Mouse (Mus musculus) left cerebral cortex, postnatal 25 days (tissue): ENCODE results near the gene Kcnk13. TPM values are rescaled to one million over a fixed set of nuclear protein-coding genes. Genes with fewer than 3 reads are reported as not detected.
"Not testable (repeated sequence)": the region's sequence is repeated elsewhere in the genome, so short reads cannot be mapped to it uniquely, and the experiment has no call there.

Experiments
- DNase-seq, 2 experiments: peaks; one replicate each; pipeline ENCODE4 v3.0.0; 2022; ENCODE audit warnings: low spot score in 2 of 2, mixed read lengths in 1 of 2
- intact Hi-C: fragments of 180-260 bp; cut with DNase I; formaldehyde crosslinking; loops from one replicate; pipeline ENCODE4 v1.15.1; 2025
- total RNA-seq, 2 experiments: library from RNA; stranded (reverse); gene quantifications; 2 replicates each; pipeline ENCODE4 v1.2.3; 2021

Kcnk13 gene
- total RNA-seq, 2 experiments from 2014 or later = 5.9 to 7.2 TPM

DNA sequence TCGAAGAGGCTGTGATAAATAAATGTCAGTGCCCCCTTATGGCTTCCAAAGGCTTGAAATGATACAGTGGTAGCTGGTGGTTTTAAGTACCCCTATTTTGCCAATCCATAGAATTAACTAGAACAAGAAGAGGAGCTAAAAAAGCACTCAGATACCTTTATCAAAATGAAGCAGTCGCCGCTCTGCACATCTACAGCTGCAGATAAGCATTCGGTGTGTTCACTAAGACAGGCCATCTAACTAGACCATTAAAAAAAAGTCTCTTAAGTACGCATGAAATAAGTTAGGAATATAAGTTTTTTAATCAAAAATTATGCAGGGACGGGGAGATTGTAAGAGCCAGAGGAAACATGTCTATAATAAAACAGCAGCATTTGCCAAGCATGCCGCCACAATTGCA, 3.6 kb upstream of the Kcnk13 start:
- DNase-seq = no peak
- intact Hi-C loops = loop anchor here (5.0 kb wide), 1 partner anchor 878 kb away; no protein-coding TSS in a partner anchor

GRCm38 (mm10) chr12:99965203-99966115, 1.2 kb downstream of the Kcnk13 start:
- intact Hi-C loops = loop anchor here (1.0 kb wide), 1 partner anchor 142 kb away; no protein-coding TSS in a partner anchor
- DNase-seq = peak; percentile 25 to 52

DNA sequence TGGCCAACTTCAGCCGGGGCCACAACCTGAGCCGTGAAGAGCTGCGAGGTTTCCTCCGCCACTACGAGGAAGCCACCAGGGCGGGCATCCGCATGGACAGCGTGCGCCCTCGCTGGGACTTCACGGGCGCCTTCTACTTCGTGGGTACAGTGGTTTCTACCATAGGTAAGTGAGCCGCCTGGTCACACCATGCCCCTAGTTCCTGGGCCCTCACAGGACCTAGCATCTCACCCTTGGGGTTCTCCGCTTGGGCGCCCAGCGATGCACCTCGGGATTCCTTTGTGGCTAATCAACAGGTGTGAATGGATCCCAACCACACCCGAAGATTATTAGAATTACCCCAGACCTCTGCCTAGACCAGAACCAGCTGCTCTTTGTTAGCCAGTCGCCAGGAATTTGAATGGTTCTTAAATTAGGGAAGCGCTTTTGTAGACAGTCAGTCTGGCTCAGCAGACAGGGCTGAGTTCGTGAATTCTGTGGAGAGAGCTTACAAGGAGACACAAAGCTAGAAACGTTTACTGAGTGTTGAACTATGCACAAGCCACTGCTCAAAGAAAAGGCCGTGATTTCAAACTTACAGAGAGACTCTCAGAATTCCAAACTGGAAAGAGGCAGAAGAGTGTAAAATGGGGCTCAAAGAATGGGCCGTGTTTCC, 1.9 kb downstream of the Kcnk13 start:
- intact Hi-C loops = loop anchor here (1.0 kb wide), 1 partner anchor 141 kb away; no protein-coding TSS in a partner anchor
- DNase-seq = no peak

GRCm38 (mm10) chr12:99966881-99967363, 2.6 kb downstream of the Kcnk13 start:
- intact Hi-C loops = loop anchor here (1.0 kb wide), 1 partner anchor 140 kb away; no protein-coding TSS in a partner anchor
- DNase-seq = peak; percentile 24 to 26

DNA sequence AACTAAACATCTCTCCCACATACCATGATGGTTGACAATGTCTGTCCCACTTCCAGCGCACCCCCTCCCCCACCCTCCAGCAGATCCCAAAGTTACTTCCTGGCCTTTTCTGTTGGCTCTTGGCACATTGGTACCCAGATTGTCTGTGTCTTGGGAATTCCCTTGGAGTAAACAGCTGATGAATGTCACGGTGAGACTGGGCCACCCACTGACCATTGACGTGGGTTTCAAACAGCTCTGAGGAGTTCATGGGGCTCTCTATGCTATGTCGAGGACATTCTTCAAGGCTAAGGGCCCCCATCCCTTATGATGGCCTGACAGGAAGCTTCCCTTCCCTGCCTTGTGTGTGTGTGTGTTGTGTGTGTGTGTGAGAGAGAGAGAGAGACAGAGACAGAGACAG, 5.6 kb downstream of the Kcnk13 start:
- intact Hi-C loops = no loop called here
- no peak for DNase-seq

GRCm38 (mm10) chr12:99971205-99971894, 7.1 kb downstream of the Kcnk13 start:
- DNase-seq, intact Hi-C loops: not testable (repeated sequence)

DNA sequence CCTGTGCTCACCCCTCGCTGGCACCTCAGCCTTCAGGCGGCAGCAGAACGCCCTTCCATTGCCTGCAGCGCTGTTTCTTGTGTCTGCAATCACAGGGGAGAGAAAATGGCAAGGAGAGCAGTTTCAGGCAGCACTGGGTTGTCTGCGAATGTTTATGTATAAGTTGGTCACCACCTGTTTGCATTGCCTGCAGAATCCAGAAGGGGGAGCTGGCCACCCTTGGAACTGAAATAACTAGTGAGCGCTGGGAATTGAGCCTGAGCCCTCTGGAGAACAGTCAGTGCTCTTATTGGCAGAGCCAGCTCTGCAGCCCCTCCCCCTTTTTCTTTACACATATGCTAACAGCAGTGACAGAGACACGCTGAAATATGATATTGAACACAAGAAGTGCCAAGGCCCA, 8.5 kb downstream of the Kcnk13 start:
- intact Hi-C loops = no loop called here

GRCm38 (mm10) chr12:99973659-99974058, 9.4 kb downstream of the Kcnk13 start:
- DNase-seq = no peak
- intact Hi-C loops = no loop called here

More for the DNA sequence above, 8.5 kb downstream of the Kcnk13 start:
- no peak for DNase-seq

DNA sequence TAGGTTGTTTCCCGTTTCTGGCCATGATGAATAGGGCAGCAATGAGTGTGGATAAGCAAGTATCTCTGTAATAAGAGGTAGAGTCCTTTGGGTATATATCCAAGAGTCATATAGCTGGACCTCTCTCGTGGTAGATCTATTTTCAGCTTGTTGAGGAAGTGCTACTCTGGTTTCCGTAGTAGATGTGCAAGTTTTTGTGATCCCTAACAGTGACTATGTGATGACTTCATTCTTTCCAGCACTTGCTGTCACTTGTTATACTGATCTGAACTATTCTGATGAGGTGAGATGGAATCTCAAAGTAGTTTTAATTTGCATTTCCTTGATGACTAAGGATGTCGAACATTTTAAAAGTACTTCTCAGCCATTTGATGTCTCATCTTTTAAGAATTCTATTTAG, 15.2 kb downstream of the Kcnk13 start:
- intact Hi-C loops = no loop called here
- no peak for DNase-seq

GRCm38 (mm10) chr12:99986797-99987196, 22.5 kb downstream of the Kcnk13 start:
- intact Hi-C loops = no loop called here
- no peak for DNase-seq

DNA sequence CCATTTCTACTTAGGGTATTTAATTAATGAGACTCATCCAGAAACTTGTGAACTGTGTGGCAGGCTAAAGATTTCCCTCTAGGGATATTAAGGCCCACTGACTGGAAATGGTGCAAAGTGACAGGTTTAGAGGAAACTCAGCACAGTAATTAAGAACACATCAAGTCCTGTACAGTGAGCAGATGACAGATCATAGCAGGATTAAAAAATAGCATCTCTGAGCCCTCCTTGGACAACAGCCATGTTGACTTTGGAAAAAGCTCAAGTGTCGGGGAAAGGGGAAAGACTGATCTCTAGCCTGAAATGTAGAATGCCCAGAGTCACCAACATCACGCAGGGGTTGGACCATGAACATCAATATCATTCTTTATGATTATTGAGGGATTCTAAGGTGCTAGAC, 23.8 kb downstream of the Kcnk13 start:
- DNase-seq = no peak
- intact Hi-C loops = no loop called here

- DNase-seq = no peak
- intact Hi-C loops = no loop called here
Observed at GRCm38 (mm10) chr12:99992362-99992862, 28.1 kb downstream of the Kcnk13 start.

- intact Hi-C loops = no loop called here
- no peak for DNase-seq
Observed at GRCm38 (mm10) chr12:99993146-99993890, 29.0 kb downstream of the Kcnk13 start.

GRCm38 (mm10) chr12:99995951-99996350, 31.7 kb downstream of the Kcnk13 start:
- intact Hi-C loops = no loop called here
- DNase-seq = no peak

DNA sequence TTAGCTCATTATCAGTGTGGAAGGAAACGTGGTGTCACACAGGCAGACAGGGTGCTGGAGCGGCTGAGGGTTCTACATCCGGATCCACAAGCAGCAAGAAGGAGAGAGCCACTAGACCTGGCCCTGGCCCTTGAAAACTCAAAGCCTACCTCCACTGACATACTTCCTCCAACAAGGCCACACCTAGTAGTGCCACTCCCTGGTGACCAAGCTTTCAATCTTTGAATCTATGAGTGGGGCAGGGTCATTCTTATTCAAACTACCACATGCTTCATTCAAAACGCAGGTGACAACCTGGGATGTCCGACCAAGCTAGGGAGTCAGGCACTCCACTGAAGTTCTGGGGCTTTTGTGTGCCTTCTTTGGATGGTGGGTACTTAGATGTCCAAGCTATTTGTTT, 35.4 kb downstream of the Kcnk13 start:
- DNase-seq = no peak
- intact Hi-C loops = no loop called here

GRCm38 (mm10) chr12:100000381-100000780, 36.1 kb downstream of the Kcnk13 start:
- intact Hi-C loops = no loop called here
- DNase-seq = no peak

DNA sequence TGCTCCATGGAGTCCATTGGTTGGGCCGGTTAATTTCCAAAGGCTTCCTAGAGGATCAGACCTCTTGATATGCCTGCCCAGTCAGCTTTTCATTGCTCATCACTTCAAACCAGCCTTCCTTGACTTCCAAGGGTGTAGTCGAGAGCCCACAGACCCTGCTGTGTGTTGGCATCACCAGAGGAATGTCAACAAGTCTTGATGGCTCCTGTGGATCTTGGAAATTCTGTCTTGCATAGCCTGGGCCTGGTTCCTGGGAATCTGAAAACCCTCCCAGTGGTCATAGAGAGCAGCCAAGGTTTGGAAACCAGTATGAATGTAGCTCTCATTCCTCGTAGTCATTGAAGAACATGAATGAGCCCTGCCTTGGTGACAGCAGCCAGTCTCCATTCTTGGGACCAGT, 36.9 kb downstream of the Kcnk13 start:
- no peak for DNase-seq
- intact Hi-C loops = no loop called here

DNA sequence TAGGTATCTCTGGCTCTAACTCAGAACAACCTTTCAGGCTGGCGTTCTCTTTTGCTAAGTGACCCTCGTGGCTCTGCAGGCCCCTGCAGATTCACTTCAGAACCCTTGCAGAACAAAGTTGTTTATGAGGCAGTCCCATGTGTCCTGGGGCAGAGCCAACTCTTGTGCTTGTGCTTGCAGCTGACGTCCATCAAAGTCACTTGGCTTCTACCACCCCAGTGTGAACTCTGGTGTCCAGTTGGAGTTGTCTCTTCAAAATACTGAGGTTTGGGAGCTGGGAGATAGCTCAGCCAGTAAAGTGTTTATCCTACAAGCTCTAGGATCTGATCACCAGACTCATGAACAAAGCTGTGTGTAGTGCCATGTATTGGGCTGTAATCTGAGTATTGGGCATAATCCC, 37.6 kb downstream of the Kcnk13 start:
- DNase-seq = no peak
- intact Hi-C loops = no loop called here
